Mouse (Mus musculus) stomach, postnatal 0 days (tissue): Measurements from ENCODE around the gene Drosha.

ENCODE experiments used
- CTCF ChIP-seq: IDR thresholded peaks from 2 replicates; pipeline ENCODE4 v1.5.1; 2016; ENCODE audit warnings: antibody characterized with exemption, low read depth, mild to moderate bottlenecking, moderate library complexity
- EP300 ChIP-seq: optimal IDR thresholded peaks from 2 replicates; pipeline ENCODE3; 2016; ENCODE audit warnings: antibody characterized with exemption

GRCm38 (mm10) chr15:12907962-12908719 is 83.5 kb downstream of the Drosha start:
- TF ChIP-seq CTCF: no peak
- TF ChIP-seq EP300: no peak
